13 mouse cellular contexts compared by ENCODE assay signal in genomic region chr11:61660001-61660400, GRCm38 (mm10).
"Had no signal": no experiment of that assay in that cellular context is flagged by ENCODE, and none has a peak within 500 bp of the region (broad histone marks: within the 10 kb centered on the region; RNA-seq: fewer than 3 reads in every experiment).

No protein-coding gene starts in this region.

- H3K27ac ChIP-seq: limb, embryonic 15.5 days; liver, embryonic 12.5 days; midbrain, embryonic 12.5 days; neural tube, embryonic 13.5 days; stomach, postnatal 0 days had no signal

- H3K27me3 ChIP-seq: kidney, embryonic 15.5 days; limb, embryonic 15.5 days; liver, embryonic 12.5 days; neural tube, embryonic 13.5 days had no signal

- H3K4me3 ChIP-seq: kidney, embryonic 15.5 days; limb, embryonic 15.5 days; liver, embryonic 12.5 days; midbrain, embryonic 12.5 days; neural tube, embryonic 13.5 days had no signal

- H3K4me1 ChIP-seq: liver, embryonic 12.5 days; midbrain, embryonic 12.5 days had no signal

- ATAC-seq: liver, embryonic 12.5 days; midbrain, embryonic 16.5 days had no signal

- H3K36me3 ChIP-seq: kidney, embryonic 15.5 days; limb, embryonic 15.5 days; liver, embryonic 12.5 days; midbrain, embryonic 12.5 days; neural tube, embryonic 13.5 days had no signal

- DNase-seq: kidney, adult 2 months; kidney, postnatal 14 days; lung, embryonic 14.5 days; lung, postnatal 10 days; retina, postnatal 1 day; right cerebral cortex, postnatal 14 days had no signal
